Mouse (Mus musculus): ENCODE results near the gene Cbs. TPM values are rescaled to one million over a fixed set of nuclear protein-coding genes. Genes with fewer than 3 reads are reported as not detected.
A peak's percentile ranks its signal among the peaks of the same experiment; 100 is the strongest.

Cbs gene
- polyA plus RNA-seq, 1 experiment, result not detected

DNA sequence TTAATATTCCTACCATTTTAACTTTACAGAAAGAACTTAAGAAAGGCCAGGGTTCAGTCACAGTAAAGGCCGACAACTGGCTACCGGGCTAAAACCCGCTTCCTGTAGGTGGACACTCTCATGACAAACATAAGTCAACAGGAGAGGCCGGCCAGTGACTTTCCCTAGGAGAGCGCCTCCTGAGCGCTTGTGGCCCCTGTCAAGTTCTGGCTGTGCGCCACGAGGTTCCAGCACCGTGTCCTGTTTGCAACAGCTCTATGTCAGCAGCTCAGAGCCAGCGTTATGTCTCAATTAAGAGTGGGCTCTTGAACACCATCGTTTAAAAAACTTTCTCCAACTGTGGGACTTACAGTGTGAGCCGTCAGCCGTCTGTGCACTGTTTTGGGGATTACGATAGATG, 15.1 kb upstream of the Cbs start:
- peaks cover 40% of the 10 kb centered on the region for H3K4me1 ChIP-seq
- H3K4me3 ChIP-seq (replicated peaks), result no peak overlapping the region
- no peaks in the 10 kb centered on the region for H3K27me3 ChIP-seq (replicated peaks)
- H3K9me3 ChIP-seq, result no peaks in the 10 kb centered on the region
- peaks cover 90% of the 10 kb centered on the region for H3K36me3 ChIP-seq (replicated peaks; ENCODE audit: low read length)
- TF ChIP-seq GATA1 (IDR thresholded peaks at IDR 0.05; ENCODE audit: borderline replicate concordance, low read length), result no peak
- TF ChIP-seq FLI1 (IDR thresholded peaks at IDR 0.05; ENCODE audit: low read length), result no peak

DNA sequence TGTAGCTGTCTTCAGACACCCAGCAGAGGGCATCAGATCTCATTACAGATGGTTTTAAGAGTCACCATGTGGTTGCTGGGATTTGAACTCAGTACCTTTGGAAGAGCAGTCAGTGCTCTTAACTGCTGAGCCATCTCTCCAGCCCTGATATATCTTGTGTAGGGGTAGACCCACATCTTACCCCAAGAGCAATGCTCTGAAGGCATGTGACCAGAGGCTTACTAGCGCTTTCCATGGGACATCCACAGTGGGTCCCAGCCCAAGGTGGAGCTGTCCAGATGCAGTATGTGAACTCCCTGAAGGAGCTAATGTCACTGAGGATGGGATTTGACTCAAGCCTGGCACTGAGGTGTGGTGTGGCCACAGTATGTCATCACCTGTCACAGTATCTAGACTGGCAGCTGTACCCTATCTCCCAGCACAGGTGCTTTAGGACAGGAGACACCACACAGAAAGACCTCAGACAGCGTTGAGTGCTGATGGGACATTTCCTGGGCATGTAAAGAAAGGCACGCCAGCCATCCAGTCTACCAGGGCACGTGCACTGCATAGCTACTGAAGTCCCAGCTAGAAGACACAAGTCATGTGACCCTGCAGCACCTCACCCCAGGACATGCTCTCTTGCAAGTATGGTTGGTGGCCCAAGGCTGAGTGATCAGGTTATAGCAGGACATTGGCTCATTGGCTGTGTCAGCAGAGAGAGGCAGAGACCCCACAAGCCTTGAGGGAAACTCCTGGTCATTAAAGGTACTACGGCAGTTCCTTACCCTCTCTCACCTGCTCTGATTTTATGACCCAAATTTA, 9.4 kb upstream of the Cbs start:
- Histone ChIP-seq H3K27me3 (replicated peaks) (peaks cover 7% of the 10 kb centered on the region), H3K36me3 (replicated peaks; ENCODE audit: low read length) (peaks cover 54% of the 10 kb centered on the region), H3K4me1 (peaks cover 9% of the 10 kb centered on the region), H3K9me3 (peaks cover 6% of the 10 kb centered on the region), H3K4me3 (replicated peaks) (peak overlapping the region; percentile 14)
- no peak for TF ChIP-seq GATA1 (IDR thresholded peaks at IDR 0.05; ENCODE audit: borderline replicate concordance, low read length)

DNA sequence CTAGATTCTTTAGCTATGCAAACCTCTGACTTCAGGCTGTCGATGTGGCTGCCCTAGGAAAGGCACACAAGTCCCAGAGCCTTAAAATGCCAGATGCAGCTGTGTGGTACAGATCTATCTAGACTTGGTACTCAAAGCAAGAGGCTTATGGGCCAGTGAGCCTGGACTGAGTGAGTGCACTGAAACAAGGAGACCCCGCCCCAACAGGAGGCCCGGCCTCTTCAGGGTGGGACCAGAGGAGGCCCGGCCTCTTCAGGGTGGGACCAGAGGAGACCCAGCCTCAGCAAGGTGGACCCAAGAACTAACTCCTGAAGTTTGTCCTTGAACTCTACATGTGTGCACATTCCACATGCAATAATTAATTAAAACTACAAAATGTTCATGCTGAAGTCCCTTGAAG, 5.9 kb upstream of the Cbs start:
- TF ChIP-seq FLI1 (IDR thresholded peaks at IDR 0.05; ENCODE audit: low read length), result no peak
- TF ChIP-seq GATA1 (IDR thresholded peaks at IDR 0.05; ENCODE audit: borderline replicate concordance, low read length), result no peak
- Histone ChIP-seq H3K4me3 (replicated peaks) (no peak overlapping the region), H3K9me3 (peaks cover 6% of the 10 kb centered on the region), H3K36me3 (replicated peaks; ENCODE audit: low read length) (peaks cover 19% of the 10 kb centered on the region), H3K27me3 (replicated peaks) (peaks cover 32% of the 10 kb centered on the region), H3K4me1 (no peaks in the 10 kb centered on the region; the same call in 1 of the 2 replicates)

DNA sequence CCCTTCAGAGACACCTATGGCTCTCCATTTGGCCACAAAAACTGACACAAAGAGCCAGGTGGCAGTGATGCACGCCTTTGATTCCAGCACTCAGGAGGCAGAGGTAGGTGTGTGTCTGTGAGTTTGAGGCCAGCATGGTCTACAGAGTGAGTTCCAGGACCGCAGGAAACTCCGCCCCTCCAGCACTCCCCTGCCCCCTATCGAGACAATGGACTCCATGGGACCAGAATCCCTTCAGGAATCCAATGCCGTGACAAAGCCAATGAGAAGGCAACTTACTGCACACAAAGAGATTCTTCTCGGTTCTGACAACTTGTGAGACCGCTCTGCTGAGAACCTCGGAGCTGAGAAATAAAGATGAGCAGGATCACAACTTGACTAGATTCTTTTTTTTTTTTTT, 5.3 kb upstream of the Cbs start:
- peaks cover 6% of the 10 kb centered on the region for H3K9me3 ChIP-seq
- H3K4me1 ChIP-seq, result peaks cover 3% of the 10 kb centered on the region
- no peak overlapping the region for H3K4me3 ChIP-seq (replicated peaks)
- peaks cover 13% of the 10 kb centered on the region for H3K36me3 ChIP-seq (replicated peaks; ENCODE audit: low read length)
- no peak for TF ChIP-seq GATA1 (IDR thresholded peaks at IDR 0.05; ENCODE audit: borderline replicate concordance, low read length)
- TF ChIP-seq FLI1 (IDR thresholded peaks at IDR 0.05; ENCODE audit: low read length), result no peak
- H3K27me3 ChIP-seq (replicated peaks), result peaks cover 38% of the 10 kb centered on the region

DNA sequence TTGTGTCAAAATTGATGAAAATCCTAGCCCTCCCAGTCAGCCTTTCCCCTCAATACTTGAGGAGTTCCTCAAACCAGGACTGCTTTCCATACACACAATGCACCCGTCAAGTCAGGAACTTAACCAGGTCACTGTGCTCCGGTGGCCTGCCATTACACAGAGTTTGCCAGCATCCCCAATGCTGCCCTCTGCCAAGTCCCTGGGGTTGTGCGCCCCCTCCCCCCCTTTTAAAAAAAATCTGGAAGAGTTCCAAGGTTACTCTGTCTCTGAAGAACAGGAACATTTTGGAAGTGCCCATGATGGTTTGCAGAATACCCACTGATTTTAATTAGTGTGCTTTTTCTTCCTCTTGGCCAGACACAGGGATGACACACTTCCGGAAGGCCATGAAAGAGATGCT, 2.6 kb upstream of the Cbs start:
- Histone ChIP-seq H3K4me1 (peaks cover 19% of the 10 kb centered on the region), H3K27me3 (replicated peaks) (peaks cover 64% of the 10 kb centered on the region)
- no peak for TF ChIP-seq GATA1 (IDR thresholded peaks at IDR 0.05; ENCODE audit: borderline replicate concordance, low read length)

DNA sequence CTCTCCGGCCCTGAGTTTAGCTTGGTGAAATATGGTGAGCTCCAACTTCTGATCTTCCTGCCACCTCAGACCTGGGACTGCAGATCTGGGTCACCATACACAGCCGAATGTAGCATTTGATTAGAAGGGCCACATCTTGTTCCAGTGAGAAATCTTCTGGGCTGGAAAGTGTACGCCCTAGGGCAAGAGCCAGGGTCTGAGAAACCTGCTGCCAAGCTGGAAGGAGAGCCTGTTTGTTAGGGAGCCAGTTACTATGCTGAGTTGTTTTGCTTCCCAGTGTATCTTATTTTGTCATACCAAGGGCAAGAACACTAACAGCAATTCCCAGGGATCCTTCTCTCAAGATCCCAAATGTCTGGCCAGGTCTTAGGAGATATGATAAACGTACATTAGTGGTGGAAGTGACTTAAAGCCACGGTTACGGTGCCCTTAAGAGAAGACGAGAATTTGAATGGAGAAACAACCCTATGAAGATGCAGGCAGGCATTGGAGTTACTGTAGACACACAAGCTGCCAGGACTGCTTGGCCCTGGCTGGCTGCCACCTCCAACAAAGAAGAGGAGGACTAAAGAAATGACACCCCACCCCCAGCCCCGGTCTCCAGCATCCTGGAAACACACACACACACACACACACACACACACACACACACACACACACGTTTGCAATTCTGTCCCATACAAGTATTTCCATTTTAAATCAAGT, 980 bp upstream of the Cbs start:
- peaks cover 68% of the 10 kb centered on the region for H3K27me3 ChIP-seq (replicated peaks)
- H3K36me3 ChIP-seq (replicated peaks; ENCODE audit: low read length), result no peaks in the 10 kb centered on the region
- no peak overlapping the region for H3K4me3 ChIP-seq (replicated peaks)
- H3K9me3 ChIP-seq, result no peaks in the 10 kb centered on the region
- no peak for TF ChIP-seq GATA1 (IDR thresholded peaks at IDR 0.05; ENCODE audit: borderline replicate concordance, low read length)
- TF ChIP-seq FLI1 (IDR thresholded peaks at IDR 0.05; ENCODE audit: low read length), result no peak
- peaks cover 19% of the 10 kb centered on the region for H3K4me1 ChIP-seq

More for the DNA sequence above, 2.6 kb upstream of the Cbs start:
- H3K9me3 ChIP-seq, result no peaks in the 10 kb centered on the region
- no peak overlapping the region for H3K4me3 ChIP-seq (replicated peaks)
- H3K36me3 ChIP-seq (replicated peaks; ENCODE audit: low read length), result no peaks in the 10 kb centered on the region

DNA sequence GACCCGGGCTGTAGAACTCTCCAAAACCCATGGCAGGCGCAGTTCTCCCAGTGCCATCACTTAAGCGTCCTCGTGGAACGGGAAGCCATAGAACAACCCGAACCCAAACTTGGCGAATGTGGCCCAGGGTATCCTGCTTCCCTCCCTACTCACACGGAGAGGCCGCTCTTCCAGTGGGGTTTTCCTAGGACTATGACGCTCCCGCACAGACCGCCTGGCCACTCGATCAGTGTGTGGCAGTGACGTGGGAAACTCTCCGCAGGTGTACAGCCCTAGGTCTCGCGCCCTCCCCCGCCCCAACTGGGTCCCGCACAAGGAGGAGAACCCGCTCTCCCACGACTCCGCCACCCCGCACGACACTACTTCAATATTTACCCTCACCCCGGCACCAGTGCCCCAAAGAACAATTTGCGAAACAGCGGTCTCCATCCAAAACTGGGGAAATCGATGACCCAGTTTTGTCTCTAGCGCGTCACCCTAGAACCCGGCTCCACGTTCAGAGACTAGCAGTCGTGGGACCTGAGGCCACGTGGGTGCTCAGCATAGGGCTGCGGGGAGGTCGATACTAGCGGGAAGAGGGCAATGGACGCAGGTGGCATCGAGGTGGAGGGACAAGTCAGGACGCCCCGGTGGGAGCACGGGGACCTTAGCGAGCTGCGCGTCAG, 629 bp downstream of the Cbs start:
- peaks cover 74% of the 10 kb centered on the region for H3K27me3 ChIP-seq (replicated peaks)

DNA sequence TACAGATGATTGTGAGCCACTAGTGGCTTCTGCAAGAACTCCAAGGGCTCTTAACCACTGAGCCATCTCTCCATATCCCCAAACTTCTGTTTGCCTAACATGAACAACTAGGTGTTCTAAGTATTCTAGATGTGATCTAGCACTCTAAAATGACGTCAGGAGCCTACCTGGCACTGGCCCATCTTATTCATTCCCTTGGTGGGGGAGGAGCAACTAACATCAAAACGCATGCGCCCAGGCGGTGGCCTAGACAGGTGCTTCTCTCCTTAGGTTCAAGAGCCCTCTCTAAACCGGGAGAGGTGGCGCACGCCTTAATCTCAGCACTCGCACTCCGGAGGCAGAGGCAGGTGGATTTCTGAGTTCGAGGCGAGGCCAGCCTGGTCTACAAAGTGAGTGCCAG, 1.3 kb downstream of the Cbs start:
- Histone ChIP-seq H3K4me3 (replicated peaks) (no peak overlapping the region), H3K36me3 (replicated peaks; ENCODE audit: low read length) (no peaks in the 10 kb centered on the region), H3K27me3 (replicated peaks) (peaks cover 76% of the 10 kb centered on the region), H3K4me1 (peaks cover 19% of the 10 kb centered on the region), H3K9me3 (no peaks in the 10 kb centered on the region)
- TF ChIP-seq GATA1 (IDR thresholded peaks at IDR 0.05; ENCODE audit: borderline replicate concordance, low read length), result no peak
- no peak for TF ChIP-seq FLI1 (IDR thresholded peaks at IDR 0.05; ENCODE audit: low read length)

More for the DNA sequence above, 629 bp downstream of the Cbs start:
- H3K4me3 ChIP-seq (replicated peaks), result peak overlapping the region; percentile 90
- TF ChIP-seq FLI1 (IDR thresholded peaks at IDR 0.05; ENCODE audit: low read length), result no peak
- TF ChIP-seq GATA1 (IDR thresholded peaks at IDR 0.05; ENCODE audit: borderline replicate concordance, low read length), result no peak
- no peaks in the 10 kb centered on the region for H3K36me3 ChIP-seq (replicated peaks; ENCODE audit: low read length)
- H3K9me3 ChIP-seq, result no peaks in the 10 kb centered on the region
- H3K4me1 ChIP-seq, result peaks cover 19% of the 10 kb centered on the region

DNA sequence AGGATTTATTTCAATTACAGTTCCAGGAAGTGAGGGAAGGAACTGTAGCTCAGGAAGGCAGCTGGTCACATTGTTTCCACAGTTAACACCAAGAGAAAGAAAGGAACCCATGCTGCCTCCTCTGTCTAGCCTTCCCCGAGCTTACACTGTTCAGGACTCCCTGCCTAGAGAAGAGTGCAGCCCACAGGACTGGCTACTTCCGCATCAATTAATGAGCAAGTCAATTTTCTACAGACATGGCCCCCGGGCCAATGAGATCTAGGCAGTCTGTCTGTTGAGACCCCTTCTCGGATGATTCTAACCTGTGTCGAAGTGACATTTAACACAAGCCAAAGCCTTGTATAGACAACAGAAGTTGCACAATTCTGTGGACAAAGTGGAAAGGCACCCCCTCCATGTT, 2.1 kb downstream of the Cbs start:
- Histone ChIP-seq H3K36me3 (replicated peaks; ENCODE audit: low read length) (no peaks in the 10 kb centered on the region), H3K4me3 (replicated peaks) (no peak overlapping the region), H3K9me3 (no peaks in the 10 kb centered on the region), H3K4me1 (peaks cover 19% of the 10 kb centered on the region), H3K27me3 (replicated peaks) (peaks cover 72% of the 10 kb centered on the region)
- no peak for TF ChIP-seq FLI1 (IDR thresholded peaks at IDR 0.05; ENCODE audit: low read length)
- no peak for TF ChIP-seq GATA1 (IDR thresholded peaks at IDR 0.05; ENCODE audit: borderline replicate concordance, low read length)

DNA sequence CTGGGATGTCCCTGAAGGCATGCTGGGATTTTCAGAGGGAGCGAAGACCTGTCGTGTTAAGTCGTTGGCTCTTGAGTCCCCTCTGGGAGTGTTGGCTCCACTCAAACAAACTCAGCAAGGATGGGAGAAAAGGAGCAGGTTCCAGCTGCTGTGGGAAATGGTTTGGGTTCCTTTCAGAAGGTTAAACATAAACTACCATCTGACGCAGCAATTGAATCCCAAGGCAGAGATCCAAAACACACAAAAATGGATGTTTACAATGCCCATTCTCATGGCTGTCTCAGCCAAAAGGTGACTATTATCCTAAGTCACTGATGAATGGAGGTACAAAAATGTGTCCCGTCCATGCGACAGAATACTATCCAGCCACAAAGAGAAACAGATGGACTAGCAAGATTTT, 4.0 kb downstream of the Cbs start:
- Histone ChIP-seq H3K4me3 (replicated peaks) (no peak overlapping the region), H3K4me1 (peaks cover 19% of the 10 kb centered on the region), H3K27me3 (replicated peaks) (peaks cover 61% of the 10 kb centered on the region), H3K36me3 (replicated peaks; ENCODE audit: low read length) (no peaks in the 10 kb centered on the region), H3K9me3 (peaks cover 7% of the 10 kb centered on the region)
- no peak for TF ChIP-seq GATA1 (IDR thresholded peaks at IDR 0.05; ENCODE audit: borderline replicate concordance, low read length)
- TF ChIP-seq FLI1 (IDR thresholded peaks at IDR 0.05; ENCODE audit: low read length), result no peak
